9 mouse cellular contexts compared by ENCODE assay signal in genomic region chr11:24008244-24008643, GRCm38 (mm10).
DNase-seq lines count a peak whose midpoint lies in the region; TF ChIP-seq lines count a peak whose summit lies in the region.
"Had no signal": no experiment of that assay in that cellular context is flagged by ENCODE, and none has a peak within 500 bp of the region (broad histone marks: within the 10 kb centered on the region; RNA-seq: fewer than 3 reads in every experiment).

No protein-coding gene starts in this region.

- TF ChIP-seq CTCF in layer of hippocampus, adult 2 months (conservative IDR thresholded peaks at IDR 0.05): peak; percentile 76

- peak; percentile 8 for DNase-seq in adrenal gland, postnatal 10 days
- no peak for DNase-seq in adrenal gland, postnatal 14 days
- peak; percentile 8 to 20 for DNase-seq in layer of hippocampus, adult 2 months (ENCODE audit: low spot score in 2 of 2)
- DNase-seq in layer of hippocampus, adult 9-11 months: no peak
- DNase-seq in thymus, postnatal 14 days: peak; percentile 15
- DNase-seq in thymus, postnatal 0 days (ENCODE audit: low spot score): no peak
- peak; percentile 60 for DNase-seq in thymus, postnatal 4 days
- no peak for DNase-seq in T-cell, adult 2 months (ENCODE audit: low spot score)

- H3K4me3 ChIP-seq in layer of hippocampus, adult 2 months: no peak overlapping the region
- H3K4me3 ChIP-seq: limb, embryonic 15.5 days had no signal

- no peak overlapping the region for H3K27ac ChIP-seq in layer of hippocampus, adult 2 months
- H3K27ac ChIP-seq: limb, embryonic 15.5 days had no signal

Comparison
In these comparisons a context has a peak if more than half of its experiments do, and no peak if none do; other contexts are left out.
1. DNase-seq: peak in adrenal gland, postnatal 10 days (single experiment), layer of hippocampus, adult 2 months (2 of 2), thymus, postnatal 14 days (single experiment) and thymus, postnatal 4 days (single experiment); none in adrenal gland, postnatal 14 days (single experiment), layer of hippocampus, adult 9-11 months (single experiment), thymus, postnatal 0 days (single experiment) and T-cell, adult 2 months (single experiment).